Mouse (Mus musculus): Measurements from ENCODE around the gene Stard3nl. TPM values are rescaled to one million over a fixed set of nuclear protein-coding genes. Genes with fewer than 3 reads are reported as not detected.
"Not testable (repeated sequence)": the region's sequence is repeated elsewhere in the genome, so short reads cannot be mapped to it uniquely, and the experiment has no call there.

The Stard3nl gene
- polyA plus RNA-seq, 1 experiment from 2014 or later = 177 TPM

DNA sequence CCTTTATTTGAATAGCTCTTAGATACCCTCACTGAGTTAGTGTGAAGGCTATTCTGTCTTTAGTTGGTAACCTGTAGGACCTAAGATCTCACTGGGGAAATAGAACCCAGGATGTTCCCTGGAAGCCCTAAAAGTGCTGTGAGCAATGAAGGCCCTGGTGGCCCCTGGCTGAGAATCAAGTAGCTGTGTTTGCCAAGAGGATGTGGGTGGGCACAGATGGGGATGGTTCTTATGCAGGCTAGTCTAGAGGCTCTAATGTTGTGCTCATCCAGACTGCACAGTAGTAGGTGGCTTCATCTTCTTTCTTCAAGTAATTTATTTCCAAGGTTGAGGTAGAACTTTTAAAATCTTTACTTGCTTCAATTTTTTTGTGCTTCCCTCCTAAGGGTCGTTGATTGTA is 59.3 kb downstream of the Stard3nl start:
- not testable (repeated sequence) for H3K4me1 ChIP-seq (replicated peaks); H3K4me2 ChIP-seq (replicated peaks); H3K4me3 ChIP-seq (replicated peaks); ATAC-seq; H3K27ac ChIP-seq; H3K9me3 ChIP-seq; H3K27me3 ChIP-seq; H3K9ac ChIP-seq (replicated peaks); H3K36me3 ChIP-seq
- 88% methylated on average over 1 of the region's 1 CpGs for WGBS

Other genes starting within 250 kb of the Stard3nl start
- 16.3 and 18.2 TPM in 2 replicates for gene Epdr1, start 224.1 kb upstream of the Stard3nl start, polyA plus RNA-seq (2015; fragmentation: Nextera tagmentation; extraction: Ambion mirVana)
- 1.7 and 1.9 TPM in 2 replicates for gene Sfrp4, start 227.3 kb upstream of the Stard3nl start, polyA plus RNA-seq (2015; fragmentation: Nextera tagmentation; extraction: Ambion mirVana)

Data from midbrain, embryonic 13.5 days (tissue).